8 mouse cellular contexts compared by ENCODE assay signal in genomic region chr5:34168950-34169891, GRCm38 (mm10). TPM values are rescaled to one million over a fixed set of nuclear protein-coding genes. Genes with fewer than 3 reads are reported as not detected.
DNase-seq lines count a peak whose midpoint lies in the region; ATAC-seq and TF ChIP-seq lines count a peak whose summit lies in the region.

Poln (minus strand) TSS chr5:34169448.
Haus3 (minus strand) TSS chr5:34169527.

- under 1% methylated on average over 56 of the region's 57 CpGs for WGBS in forebrain, embryonic 11.5 days
- WGBS in heart, embryonic 16.5 days: under 1% methylated on average over 57 of the region's 57 CpGs
- under 1% methylated on average over 57 of the region's 57 CpGs for WGBS in liver, embryonic 15.5 days (ENCODE audit: insufficient replicate concordance)
- under 1% methylated on average over 57 of the region's 57 CpGs for WGBS in neural tube, embryonic 12.5 days

- 0 out of 2 replicates have a peak, but pooled peaks have one; percentile 10 for TF ChIP-seq EP300 in CH12.LX (IDR thresholded peaks at IDR 0.05; ENCODE audit: low read length)

- DNase-seq in CH12.LX (ENCODE audit: extremely low read depth): peak; percentile 98
- DNase-seq in c-Kit-positive CD71-positive TER-119-negative erythroid progenitor cells, embryonic 14.5 days (ENCODE audit: low read depth): peak; percentile 97
- DNase-seq in forebrain, embryonic 11.5 days (ENCODE audit: low spot score): peak; percentile 99
- DNase-seq in kidney, postnatal 36 days: peak; percentile 98 to 99
- DNase-seq in telencephalon, adult 2 months (ENCODE audit: low read depth, low spot score): peak; percentile 97

- in situ Hi-C loops in CH12.LX (cut with MboI; ENCODE audit: low pct_ligation_motif_present, low pct_unique_long_range_greater_than_20kb, low sequenced_read_pairs): no loop called here

- no peak for TF ChIP-seq CTCF in CH12.LX (conservative IDR thresholded peaks at IDR 0.05 in 1 of 2, IDR thresholded peaks at IDR 0.05 in 1 of 2; ENCODE audit: low read depth in 2 of 2, low read length in 2 of 2)

- peak within 1 kb of the TSS; percentile 86 for H3K27ac ChIP-seq in CH12.LX (ENCODE audit: insufficient read depth, low read depth)
- peak within 1 kb of the TSS; percentile 87 for H3K27ac ChIP-seq in forebrain, embryonic 11.5 days (ENCODE audit: low read depth, low read length)
- peak within 1 kb of the TSS; percentile 91 for H3K27ac ChIP-seq in heart, embryonic 16.5 days (ENCODE audit: low read length)
- peak within 1 kb of the TSS; percentile 89 for H3K27ac ChIP-seq in liver, embryonic 15.5 days (replicated peaks)
- H3K27ac ChIP-seq in neural tube, embryonic 12.5 days: peak within 1 kb of the TSS; percentile 67

- peak within 1 kb of the TSS; percentile 95 for H3K9ac ChIP-seq in CH12.LX (ENCODE audit: insufficient read depth, low read depth)
- peak within 1 kb of the TSS; percentile 86 for H3K9ac ChIP-seq in forebrain, embryonic 11.5 days (ENCODE audit: low read length)
- peak within 1 kb of the TSS; percentile 77 for H3K9ac ChIP-seq in heart, embryonic 16.5 days (ENCODE audit: low read length)
- H3K9ac ChIP-seq in liver, embryonic 15.5 days: peak within 1 kb of the TSS; percentile 89
- peak within 1 kb of the TSS; percentile 75 for H3K9ac ChIP-seq in neural tube, embryonic 12.5 days

- H3K9me3 ChIP-seq in CH12.LX (replicated peaks; ENCODE audit: low read length): no peaks in the 10 kb centered on the region
- H3K9me3 ChIP-seq in forebrain, embryonic 11.5 days (ENCODE audit: control insufficient read depth, low read length): no peaks in the 10 kb centered on the region
- no peaks in the 10 kb centered on the region for H3K9me3 ChIP-seq in heart, embryonic 16.5 days (replicated peaks; ENCODE audit: control insufficient read depth, low read length)
- no peaks in the 10 kb centered on the region for H3K9me3 ChIP-seq in liver, embryonic 15.5 days (replicated peaks)
- no peaks in the 10 kb centered on the region for H3K9me3 ChIP-seq in neural tube, embryonic 12.5 days

- H3K4me1 ChIP-seq in CH12.LX (ENCODE audit: control insufficient read depth in 1 of 2, insufficient read depth in 2 of 2): peaks cover 5 to 23% of the 10 kb centered on the region in 2 experiments
- peaks cover 2% of the 10 kb centered on the region; the same call in 1 of the 2 replicates for H3K4me1 ChIP-seq in forebrain, embryonic 11.5 days (replicated peaks; ENCODE audit: control insufficient read depth, insufficient read depth, low read length)
- H3K4me1 ChIP-seq in heart, embryonic 16.5 days (ENCODE audit: control insufficient read depth, insufficient read depth, low read length): peaks cover 12% of the 10 kb centered on the region
- peaks cover 30% of the 10 kb centered on the region for H3K4me1 ChIP-seq in liver, embryonic 15.5 days (replicated peaks)
- H3K4me1 ChIP-seq in neural tube, embryonic 12.5 days: peaks cover 9% of the 10 kb centered on the region

- TF ChIP-seq POLR2A in CH12.LX (IDR thresholded peaks at IDR 0.05; ENCODE audit: low read depth, low read length): peak; percentile 94

- TF ChIP-seq RAD21 in CH12.LX (IDR thresholded peaks at IDR 0.05; ENCODE audit: low read depth, low read length): no peak

- no peaks in the 10 kb centered on the region for H3K27me3 ChIP-seq in CH12.LX (replicated peaks)
- H3K27me3 ChIP-seq in forebrain, embryonic 11.5 days (ENCODE audit: control insufficient read depth, insufficient read depth, low read length): no peaks in the 10 kb centered on the region
- H3K27me3 ChIP-seq in heart, embryonic 16.5 days (ENCODE audit: control insufficient read depth, insufficient read depth, low read length): no peaks in the 10 kb centered on the region
- no peaks in the 10 kb centered on the region for H3K27me3 ChIP-seq in liver, embryonic 15.5 days
- H3K27me3 ChIP-seq in neural tube, embryonic 12.5 days (replicated peaks): no peaks in the 10 kb centered on the region

- dilution Hi-C loops in CH12.LX (cut with MboI; ENCODE audit: extremely low pct_ligation_motif_present, extremely low pct_unique_long_range_greater_than_20kb, low sequenced_read_pairs): no loop called here

- peaks cover 0 to 7% of the 10 kb centered on the region in 2 experiments for H3K36me3 ChIP-seq in CH12.LX (replicated peaks in 1 of 2; ENCODE audit: control insufficient read depth in 1 of 2, insufficient read depth in 1 of 2, low read length in 1 of 2)
- H3K36me3 ChIP-seq in forebrain, embryonic 11.5 days (ENCODE audit: control insufficient read depth, insufficient read depth, low read length): no peaks in the 10 kb centered on the region
- peaks cover 13% of the 10 kb centered on the region for H3K36me3 ChIP-seq in heart, embryonic 16.5 days (ENCODE audit: control insufficient read depth, insufficient read depth)
- H3K36me3 ChIP-seq in liver, embryonic 15.5 days (replicated peaks): peaks cover 11% of the 10 kb centered on the region
- peaks cover 17% of the 10 kb centered on the region for H3K36me3 ChIP-seq in neural tube, embryonic 12.5 days

- H3K79me2 ChIP-seq in CH12.LX (replicated peaks; ENCODE audit: control insufficient read depth, extremely low read depth, insufficient read depth, poor library complexity, severe bottlenecking): peaks cover 29% of the 10 kb centered on the region

- peak; percentile 100 for ATAC-seq in forebrain, embryonic 11.5 days (replicated peaks; ENCODE audit: low FRiP score)
- peak; percentile 100 for ATAC-seq in heart, embryonic 16.5 days (replicated peaks; ENCODE audit: extremely low read depth, insufficient read depth, low FRiP score)
- peak; percentile 100 for ATAC-seq in liver, embryonic 15.5 days (ENCODE audit: insufficient read depth)
- ATAC-seq in neural tube, embryonic 12.5 days (ENCODE audit: low FRiP score, low read depth): peak; percentile 99

- peak within 1 kb of the TSS; percentile 59 to 93 (median 79) for H3K4me3 ChIP-seq in CH12.LX (replicated peaks in 1 of 3; ENCODE audit: low read depth in 2 of 3, low read length in 2 of 3, poor library complexity in 1 of 3)
- H3K4me3 ChIP-seq in forebrain, embryonic 11.5 days (ENCODE audit: low read depth, low read length): peak within 1 kb of the TSS; percentile 78
- peak within 1 kb of the TSS; percentile 64 for H3K4me3 ChIP-seq in heart, embryonic 16.5 days (ENCODE audit: low read length)
- peak within 1 kb of the TSS; percentile 79 for H3K4me3 ChIP-seq in liver, embryonic 15.5 days (replicated peaks)
- peak within 1 kb of the TSS; percentile 68 for H3K4me3 ChIP-seq in neural tube, embryonic 12.5 days

- peak within 1 kb of the TSS; percentile 87 for H3K4me2 ChIP-seq in CH12.LX (ENCODE audit: insufficient read depth, low read depth, poor library complexity, severe bottlenecking)
- H3K4me2 ChIP-seq in forebrain, embryonic 11.5 days (ENCODE audit: low read depth, low read length, severe bottlenecking): peak within 1 kb of the TSS; percentile 60
- peak within 1 kb of the TSS; percentile 75 for H3K4me2 ChIP-seq in heart, embryonic 16.5 days (ENCODE audit: low read depth, low read length)
- H3K4me2 ChIP-seq in liver, embryonic 15.5 days: peak within 1 kb of the TSS; percentile 81
- peak within 1 kb of the TSS; percentile 65 for H3K4me2 ChIP-seq in neural tube, embryonic 12.5 days (replicated peaks)

TF ChIP-seq in CH12.LX, 34 proteins besides CTCF, POLR2A, EP300 and RAD21 (continues in another document):
- TF ChIP-seq CHD2 (IDR thresholded peaks at IDR 0.05; ENCODE audit: low read length) (no peak; the same call in 1 of the 2 replicates), JUND (conservative IDR thresholded peaks at IDR 0.05; ENCODE audit: low read depth, low read length) (no peak), UBTF (IDR thresholded peaks at IDR 0.05; ENCODE audit: low read depth, low read length) (no peak), TBP (conservative IDR thresholded peaks at IDR 0.05; ENCODE audit: low read depth, low read length) (peak; percentile 62), ELF1 (IDR thresholded peaks at IDR 0.05; ENCODE audit: low read depth, low read length) (peak; percentile 86), USF1 (IDR thresholded peaks at IDR 0.05; ENCODE audit: low read depth, low read length) (no peak), ZMIZ1 (IDR thresholded peaks at IDR 0.05; ENCODE audit: low read depth, low read length) (peak; percentile 67), MEF2A (IDR thresholded peaks at IDR 0.05; ENCODE audit: borderline replicate concordance, low read depth, low read length) (peak; percentile 67; the same call in 1 of the 2 replicates), ZKSCAN1 (IDR thresholded peaks at IDR 0.05; ENCODE audit: borderline replicate concordance, low read depth, low read length) (no peak), HCFC1 (IDR thresholded peaks at IDR 0.05; ENCODE audit: low read depth, low read length) (peak; percentile 73), MAZ (IDR thresholded peaks at IDR 0.05; ENCODE audit: low read depth, low read length) (0 out of 2 replicates have a peak, but pooled peaks have one; percentile 61), JUN (IDR thresholded peaks at IDR 0.05; ENCODE audit: insufficient read depth, low read depth, low read length) (no peak), SMC3 (IDR thresholded peaks at IDR 0.05; ENCODE audit: low read depth, low read length) (no peak), POLR2AphosphoS2 (IDR thresholded peaks at IDR 0.05; ENCODE audit: low read depth, low read length) (peak; percentile 92), E2F4 (IDR thresholded peaks at IDR 0.05; ENCODE audit: insufficient replicate concordance, low read depth, low read length) (0 out of 2 replicates have a peak, but pooled peaks have one; percentile 6), RCOR1 (conservative IDR thresholded peaks at IDR 0.05; ENCODE audit: low read depth, low read length) (no peak)

RNA-seq across cellular contexts. Expression of gene Poln, which starts in this region (rescaled TPM):
- total RNA-seq in CH12.LX (2012; rRNA removed) (0.25 and 0.55 TPM in 2 replicates), CH12.LX (2014; rRNA removed) (0.12 and 0.39 TPM in 2 replicates)
- polyA plus RNA-seq in CH12.LX (2012; ENCODE audit: insufficient read length, low read depth): 0.45 and 0.64 TPM in 2 replicates
- polyA plus RNA-seq in forebrain, embryonic 11.5 days (2014; fragmentation: Nextera tagmentation; extraction: Ambion mirVana): 1.1 and 1.7 TPM in 2 replicates
- polyA plus RNA-seq in heart, embryonic 16.5 days (2015; fragmentation: Nextera tagmentation; extraction: Ambion mirVana): 0.22 and 0.55 TPM in 2 replicates
- 0.40 and 0.41 TPM in 2 replicates for polyA plus RNA-seq in liver, embryonic 15.5 days (2015; fragmentation: Nextera tagmentation; extraction: Ambion mirVana)
- 0.31 and 0.61 TPM in 2 replicates for polyA plus RNA-seq in neural tube, embryonic 12.5 days (2016; fragmentation: Nextera tagmentation; extraction: Ambion mirVana)

RNA-seq across cellular contexts. Expression of gene Haus3, which starts in this region (rescaled TPM):
- 16.0 and 23.4 TPM in 2 replicates for total RNA-seq in CH12.LX (2012; rRNA removed)
- total RNA-seq in CH12.LX (2014; rRNA removed): 66.0 and 93.1 TPM in 2 replicates
- polyA plus RNA-seq in CH12.LX (2012; ENCODE audit: insufficient read length, low read depth): 51.5 and 53.4 TPM in 2 replicates
- 42.4 and 50.8 TPM in 2 replicates for polyA plus RNA-seq in forebrain, embryonic 11.5 days (2014; fragmentation: Nextera tagmentation; extraction: Ambion mirVana)
- 22.3 and 28.4 TPM in 2 replicates for polyA plus RNA-seq in heart, embryonic 16.5 days (2015; fragmentation: Nextera tagmentation; extraction: Ambion mirVana)
- 20.3 and 22.1 TPM in 2 replicates for polyA plus RNA-seq in liver, embryonic 15.5 days (2015; fragmentation: Nextera tagmentation; extraction: Ambion mirVana)
- polyA plus RNA-seq in neural tube, embryonic 12.5 days (2016; fragmentation: Nextera tagmentation; extraction: Ambion mirVana): 28.7 and 31.6 TPM in 2 replicates

Comparison
In these comparisons a context has a peak if more than half of its experiments do, and no peak if none do; other contexts are left out.
1. Peak in every context shown above with its lines: DNase-seq, ATAC-seq, H3K4me3 ChIP-seq and H3K27ac ChIP-seq.